Mouse (Mus musculus) MEL-GATA-1-ER (cell line): ENCODE results near the gene Cdc14a.
A peak's percentile ranks its signal among the peaks of the same experiment; 100 is the strongest.

Experiments used
- DNase-seq: peaks from one replicate; pipeline ENCODE4 v3.0.0-alpha.2; 2012; ENCODE audit warnings: low read depth; ENCODE audit errors: extremely low read depth

Gene Cdc14a

GRCm38 (mm10) chr3:116329023-116329762 is 94.6 kb downstream of the Cdc14a start:
- DNase-seq, result no peak

GRCm38 (mm10) chr3:116327616-116328004 is 96.2 kb downstream of the Cdc14a start:
- no peak for DNase-seq

GRCm38 (mm10) chr3:116327001-116327615 is 96.7 kb downstream of the Cdc14a start:
- peak; percentile 15 for DNase-seq

GRCm38 (mm10) chr3:116325501-116325900 is 98.3 kb downstream of the Cdc14a start:
- DNase-seq, result no peak

GRCm38 (mm10) chr3:116319696-116320095 is 104.1 kb downstream of the Cdc14a start:
- DNase-seq, result no peak

- DNase-seq, result no peak
These were observed 112.0 kb downstream of the Cdc14a start for GRCm38 (mm10) chr3:116311838-116312237.

- DNase-seq, result no peak
These were observed 112.7 kb downstream of the Cdc14a start for GRCm38 (mm10) chr3:116311173-116311572.

- DNase-seq, result no peak
These were observed 113.2 kb downstream of the Cdc14a start for GRCm38 (mm10) chr3:116310672-116311071.

- no peak for DNase-seq
These were observed 113.8 kb downstream of the Cdc14a start for GRCm38 (mm10) chr3:116310033-116310432.

- DNase-seq, result no peak
These were observed 118.8 kb downstream of the Cdc14a start for GRCm38 (mm10) chr3:116304800-116305753.

- no peak for DNase-seq
These were observed 121.3 kb downstream of the Cdc14a start for GRCm38 (mm10) chr3:116302581-116302980.

- DNase-seq, result no peak
These were observed 122.1 kb downstream of the Cdc14a start for GRCm38 (mm10) chr3:116301754-116302153.

- no peak for DNase-seq
These were observed 125.1 kb downstream of the Cdc14a start for GRCm38 (mm10) chr3:116298727-116299126.

GRCm38 (mm10) chr3:116298003-116298402 is 125.8 kb downstream of the Cdc14a start:
- DNase-seq, result no peak

GRCm38 (mm10) chr3:116297170-116297569 is 126.7 kb downstream of the Cdc14a start:
- no peak for DNase-seq

GRCm38 (mm10) chr3:116290041-116290815 is 133.6 kb downstream of the Cdc14a start:
- DNase-seq, result no peak

GRCm38 (mm10) chr3:116288833-116289232 is 135.0 kb downstream of the Cdc14a start:
- no peak for DNase-seq

GRCm38 (mm10) chr3:116284735-116285134 is 139.1 kb downstream of the Cdc14a start:
- no peak for DNase-seq

GRCm38 (mm10) chr3:116283996-116284395 is 139.8 kb downstream of the Cdc14a start:
- no peak for DNase-seq

GRCm38 (mm10) chr3:116281663-116282062 is 142.2 kb downstream of the Cdc14a start:
- no peak for DNase-seq

GRCm38 (mm10) chr3:116277146-116277545 is 146.7 kb downstream of the Cdc14a start:
- no peak for DNase-seq
